17 mouse cellular contexts compared by ENCODE assay signal in genomic region chr16:71711879-71712278, GRCm38 (mm10).
"Had no signal": no experiment of that assay in that cellular context is flagged by ENCODE, and none has a peak within 500 bp of the region (broad histone marks: within the 10 kb centered on the region; RNA-seq: fewer than 3 reads in every experiment).

No protein-coding gene starts in this region.

- DNase-seq: kidney, adult 2 months; kidney, postnatal 10 days; kidney, postnatal 36 days; layer of hippocampus, postnatal 36 days; liver, embryonic 13.5 days; lung, adult 2 months; lung, postnatal 14 days; lung, postnatal 4 days; right cerebral cortex, adult 18-20 months; right cerebral cortex, postnatal 14 days; thymus, adult 18-20 months; thymus, postnatal 36 days had no signal

- H3K4me1 ChIP-seq: kidney, embryonic 15.5 days; liver, embryonic 13.5 days; midbrain, embryonic 15.5 days had no signal

- H3K9me3 ChIP-seq: kidney, embryonic 15.5 days; liver, embryonic 13.5 days; midbrain, embryonic 15.5 days had no signal

- H3K27ac ChIP-seq: kidney, embryonic 15.5 days; left cerebral cortex, adult 2 months; liver, embryonic 13.5 days; midbrain, embryonic 15.5 days had no signal

- H3K9ac ChIP-seq: kidney, embryonic 15.5 days; liver, embryonic 13.5 days; midbrain, embryonic 15.5 days had no signal

- H3K36me3 ChIP-seq: kidney, embryonic 15.5 days; liver, embryonic 13.5 days; midbrain, embryonic 15.5 days had no signal

- H3K4me3 ChIP-seq: kidney, embryonic 15.5 days; left cerebral cortex, adult 2 months; liver, embryonic 13.5 days; midbrain, embryonic 15.5 days; myocyte had no signal

- H3K27me3 ChIP-seq: kidney, embryonic 15.5 days; liver, embryonic 13.5 days; midbrain, embryonic 15.5 days had no signal

- H3K4me2 ChIP-seq: kidney, embryonic 15.5 days; liver, embryonic 13.5 days; midbrain, embryonic 11.5 days; midbrain, embryonic 15.5 days had no signal

- ATAC-seq: midbrain, embryonic 15.5 days had no signal
